ENCODE assay signal across 7 mouse cellular contexts in genomic region chr12:32060247-32061089, GRCm38 (mm10). TPM values are rescaled to one million over a fixed set of nuclear protein-coding genes. Genes with fewer than 3 reads are reported as not detected.
DNase-seq lines count a peak whose midpoint lies in the region; ATAC-seq and TF ChIP-seq lines count a peak whose summit lies in the region.

No protein-coding gene starts in this region.

- H3K4me3 ChIP-seq in lung, adult 2 months (replicated peaks; ENCODE audit: extremely low read depth, low read depth, low read length) = peak overlapping the region; percentile 59
- peak overlapping the region; percentile 76 for H3K4me3 ChIP-seq in heart, embryonic 15.5 days
- peak overlapping the region; percentile 83 to 91 for H3K4me3 ChIP-seq in liver, embryonic 14.5 days (ENCODE audit: insufficient read depth in 1 of 2, low read depth in 2 of 2, low read length in 2 of 2)

- peak overlapping the region; percentile 78 for H3K9ac ChIP-seq in heart, embryonic 15.5 days
- H3K9ac ChIP-seq in liver, embryonic 14.5 days (replicated peaks) = peak overlapping the region; percentile 99

- no peaks in the 10 kb centered on the region for H3K36me3 ChIP-seq in heart, embryonic 15.5 days
- H3K36me3 ChIP-seq in liver, embryonic 14.5 days (replicated peaks; ENCODE audit: control insufficient read depth, insufficient read depth, low read depth) = peaks cover 17% of the 10 kb centered on the region

- POLR2A ChIA-PET in Patski (lab: Charles Lee) = interaction anchor here (0.9 kb wide), 1 partner anchor 84 kb away, joined by 3 read pairs; no protein-coding TSS in a partner anchor

- TF ChIP-seq EP300 in liver, embryonic 14.5 days (IDR thresholded peaks at IDR 0.05; ENCODE audit: low read depth) = no peak

- no peak for TF ChIP-seq POLR2A in lung, adult 2 months (IDR thresholded peaks at IDR 0.05; ENCODE audit: borderline replicate concordance, extremely low read depth, low read depth, low read length)

- peak overlapping the region; percentile 82 for H3K27ac ChIP-seq in heart, embryonic 15.5 days
- peak overlapping the region; percentile 93 for H3K27ac ChIP-seq in liver, embryonic 14.5 days

- 1% methylated on average over 51 of the region's 66 CpGs for WGBS in lung, adult 2 months
- 1% methylated on average over 46 of the region's 66 CpGs for WGBS in heart, embryonic 15.5 days
- under 1% methylated on average over 62 of the region's 66 CpGs for WGBS in liver, embryonic 14.5 days (ENCODE audit: insufficient replicate concordance)

- CTCF ChIA-PET in Patski (lab: Charles Lee) = interaction anchor here (0.8 to 0.9 kb wide), 2 partner anchors 15 to 84 kb away, joined by 3 to 4 read pairs; no protein-coding TSS in a partner anchor

- no peak for TF ChIP-seq CTCF in lung, adult 2 months (IDR thresholded peaks at IDR 0.05; ENCODE audit: insufficient read depth, low read length)
- TF ChIP-seq CTCF in Patski (IDR thresholded peaks at IDR 0.05) = no peak
- TF ChIP-seq CTCF in liver, embryonic 14.5 days (IDR thresholded peaks at IDR 0.05; ENCODE audit: low read depth) = no peak

- peak; percentile 23 for DNase-seq in lung, adult 2 months
- DNase-seq in lung, postnatal 14 days = no peak
- DNase-seq in Patski (ENCODE audit: low read depth, low spot score) = no peak
- peak; percentile 67 for DNase-seq in embryo, embryonic 11.5 days (ENCODE audit: low read depth, low spot score)
- DNase-seq in liver, embryonic 14.5 days (ENCODE audit: low read depth in 3 of 3, low spot score in 3 of 3) = no peak
- DNase-seq in right cerebral cortex, postnatal 10 days (ENCODE audit: low spot score in 2 of 2) = peak; percentile 65 to 66

- H3K27me3 ChIP-seq in Patski = no peaks in the 10 kb centered on the region
- no peaks in the 10 kb centered on the region for H3K27me3 ChIP-seq in heart, embryonic 15.5 days
- no peaks in the 10 kb centered on the region for H3K27me3 ChIP-seq in liver, embryonic 14.5 days (ENCODE audit: control insufficient read depth, insufficient read depth, low read length)

- peak; percentile 79 for ATAC-seq in Patski
- ATAC-seq in heart, embryonic 15.5 days (replicated peaks; ENCODE audit: insufficient number of reproducible peaks, insufficient read depth, low FRiP score, low read depth) = peak; percentile 77
- ATAC-seq in liver, embryonic 14.5 days (ENCODE audit: insufficient read depth) = peak; percentile 59

- in situ Hi-C loops in Patski (cut with MboI; ENCODE audit: low pct_unique_long_range_greater_than_20kb) = no loop called here

- peaks cover 5% of the 10 kb centered on the region for H3K4me1 ChIP-seq in lung, adult 2 months (ENCODE audit: control insufficient read depth, insufficient read depth, low read length)
- H3K4me1 ChIP-seq in heart, embryonic 15.5 days (replicated peaks) = peaks cover 7% of the 10 kb centered on the region; the same call in 1 of the 2 replicates
- peaks cover 40 to 42% of the 10 kb centered on the region in 2 experiments for H3K4me1 ChIP-seq in liver, embryonic 14.5 days (replicated peaks; ENCODE audit: control insufficient read depth in 2 of 2, insufficient read depth in 2 of 2, low read length in 1 of 2)

- H3K4me2 ChIP-seq in heart, embryonic 15.5 days = peak overlapping the region; percentile 88
- H3K4me2 ChIP-seq in liver, embryonic 14.5 days (ENCODE audit: low read depth) = peak overlapping the region; percentile 98

- no peaks in the 10 kb centered on the region for H3K9me3 ChIP-seq in heart, embryonic 15.5 days (replicated peaks)
- no peaks in the 10 kb centered on the region for H3K9me3 ChIP-seq in liver, embryonic 14.5 days (ENCODE audit: control insufficient read depth, low read length)

RNA-seq across cellular contexts. Expression of gene Prkar2b, which starts 0.6 kb away (rescaled TPM):
- 10.9 and 12.2 TPM in 2 replicates for polyA plus RNA-seq in lung, adult 2 months (2012; rRNA removed)
- polyA plus RNA-seq in Patski (2021) = 59.1 TPM
- polyA plus RNA-seq in heart, embryonic 15.5 days (2015; fragmentation: Nextera tagmentation; extraction: Ambion mirVana) = 10.2 and 13.3 TPM in 2 replicates
- 26.3 and 41.3 TPM in 2 replicates for polyA plus RNA-seq in liver, embryonic 14.5 days (2012; rRNA removed)
- polyA plus RNA-seq in liver, embryonic 14.5 days (2014; fragmentation: Nextera tagmentation; extraction: Ambion mirVana) = 89.6 and 101 TPM in 2 replicates

Comparison
In these comparisons a context has a peak if more than half of its experiments do, and no peak if none do; other contexts are left out.
1. DNase-seq: peak in lung, adult 2 months (single experiment), embryo, embryonic 11.5 days (single experiment) and right cerebral cortex, postnatal 10 days (2 of 2); none in lung, postnatal 14 days (single experiment), Patski (single experiment) and liver, embryonic 14.5 days (0 of 3).
2. Peak in every context shown above with its lines, with median percentiles within 50 percentile points of each other: H3K4me3 ChIP-seq and ATAC-seq.